Mouse (Mus musculus): ENCODE data around the gene Samd1.

Samd1 gene

DNA sequence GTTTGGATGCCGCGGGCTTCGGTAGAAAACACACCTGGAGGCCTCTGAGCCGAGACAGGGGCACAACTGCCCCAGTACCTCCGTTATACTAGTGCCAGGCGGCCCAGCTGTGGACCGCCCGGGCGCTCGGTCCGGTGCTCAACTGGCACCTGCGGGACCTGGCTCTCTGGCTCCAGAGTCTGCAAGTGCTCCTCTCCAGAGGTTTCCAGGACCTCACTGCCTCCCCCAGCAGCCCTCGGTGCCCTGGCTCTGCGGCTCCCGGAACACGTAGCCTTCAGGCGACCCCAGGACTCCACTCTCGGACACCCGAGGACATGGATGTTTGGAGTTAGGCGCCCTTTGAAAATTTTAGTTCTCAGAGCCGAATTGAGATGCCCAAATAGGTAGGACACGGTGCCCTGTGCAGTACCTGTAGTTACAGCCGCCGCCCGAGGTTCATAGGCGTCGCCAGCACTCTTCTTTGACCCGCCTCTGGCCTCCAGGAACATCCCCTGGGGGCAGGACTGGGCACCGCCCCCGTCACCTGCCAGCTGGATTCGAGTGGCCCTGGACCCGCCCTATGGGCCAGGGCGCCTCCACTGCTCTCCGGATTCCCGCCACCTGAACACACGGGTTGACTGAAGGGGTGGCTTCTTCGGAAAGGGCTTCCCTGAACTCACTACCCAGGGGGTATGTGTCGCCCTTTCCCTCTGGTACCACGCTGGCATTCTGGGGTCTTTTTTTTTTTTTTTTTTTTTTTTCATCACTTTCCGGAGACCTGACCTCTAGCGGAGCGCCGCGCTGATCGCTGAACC is 14.4 kb downstream of the Samd1 start, which contains the start of gene 2210011C24Rik:
Gene 2210011C24Rik, minus strand, starts transcription at position 467 of the 794 bp plus-strand sequence.
- DNase-seq (ENCODE audit: extremely low spot score): no peak

- DNase-seq (ENCODE audit: extremely low spot score): no peak
These were observed 15.2 kb downstream of the Samd1 start for GRCm38 (mm10) chr8:84012499-84013165.

- DNase-seq (ENCODE audit: extremely low spot score): no peak
These were observed 18.4 kb downstream of the Samd1 start for GRCm38 (mm10) chr8:84015833-84016232.

GRCm38 (mm10) chr8:84019738-84020137 is 22.3 kb downstream of the Samd1 start:
- DNase-seq (ENCODE audit: extremely low spot score): no peak

- no peak for DNase-seq (ENCODE audit: extremely low spot score)
These were observed 23.6 kb downstream of the Samd1 start, which contains the start of gene Palm3 for GRCm38 (mm10) chr8:84021096-84021495. Palm3 (plus strand) TSS chr8:84021471.

GRCm38 (mm10) chr8:84021569-84021968 is 24.1 kb downstream of the Samd1 start:
- no peak for DNase-seq (ENCODE audit: extremely low spot score)

GRCm38 (mm10) chr8:84023085-84023484 is 25.6 kb downstream of the Samd1 start:
- DNase-seq (ENCODE audit: extremely low spot score): no peak

DNA sequence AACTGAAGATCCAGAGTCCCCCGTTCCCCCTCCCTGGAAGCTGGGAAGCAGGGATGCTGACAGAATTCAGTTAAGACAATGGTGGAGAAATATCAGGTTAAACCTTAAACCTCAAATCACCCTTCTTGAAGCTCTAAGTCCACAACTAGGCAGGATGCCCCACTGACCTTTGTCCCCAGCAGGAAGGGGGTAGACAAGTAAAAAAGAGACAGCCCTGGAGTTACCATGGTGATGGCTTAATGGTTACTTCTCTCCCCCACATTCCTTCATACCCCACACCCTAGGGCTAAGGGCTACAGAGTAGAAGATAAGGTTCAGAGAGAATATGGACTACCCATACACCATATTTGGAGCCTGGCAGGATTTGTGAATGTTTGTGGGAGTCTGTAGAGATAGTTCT is 26.2 kb downstream of the Samd1 start:
- no peak for DNase-seq (ENCODE audit: extremely low spot score)

DNA sequence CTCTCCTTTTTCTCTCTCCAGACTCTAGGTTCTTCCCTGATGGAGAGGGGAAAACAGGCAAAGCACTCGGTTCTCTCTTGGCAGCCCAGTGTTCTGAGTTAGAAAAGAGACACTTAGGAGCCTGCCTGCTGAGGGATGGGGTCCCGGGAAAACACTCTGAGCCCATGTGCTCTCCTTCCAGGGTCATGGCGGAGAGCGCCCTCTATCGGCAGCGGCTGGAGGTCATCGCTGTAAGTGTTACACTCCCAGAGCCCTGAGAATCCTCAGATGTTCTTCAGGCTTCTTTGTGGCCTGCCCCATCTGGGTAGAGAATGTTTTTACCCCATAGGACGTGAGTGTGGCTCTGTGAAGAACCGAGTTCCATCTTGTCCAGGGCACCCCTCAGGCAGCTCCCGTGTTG is 26.7 kb downstream of the Samd1 start:
- DNase-seq (ENCODE audit: extremely low spot score): no peak

DNA sequence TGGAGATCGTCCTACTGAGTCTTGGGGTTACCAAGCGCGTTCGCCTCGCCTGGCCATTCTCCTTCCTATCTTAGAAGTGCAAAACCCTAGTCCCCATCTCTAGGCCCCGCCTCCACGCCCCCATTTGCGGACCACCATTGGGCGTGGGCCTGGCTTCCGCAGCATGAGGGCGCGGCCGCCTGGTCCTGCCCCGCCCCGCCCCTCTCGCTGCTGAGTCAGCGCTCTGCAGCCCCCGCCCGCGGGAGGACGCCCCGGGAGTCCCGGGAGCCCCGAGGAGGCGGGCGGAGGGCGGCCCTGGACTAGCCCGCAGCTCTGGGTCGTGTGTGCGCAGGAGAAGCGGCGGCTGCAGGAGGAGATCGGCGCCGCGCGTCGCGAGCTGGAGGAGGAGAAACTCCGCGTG is 28.4 kb downstream of the Samd1 start:
- no peak for DNase-seq (ENCODE audit: extremely low spot score)

GRCm38 (mm10) chr8:84027449-84027848 is 30.0 kb downstream of the Samd1 start:
- DNase-seq (ENCODE audit: extremely low spot score): no peak

GRCm38 (mm10) chr8:84029272-84029671 is 31.8 kb downstream of the Samd1 start:
- DNase-seq (ENCODE audit: extremely low spot score): no peak

- no peak for DNase-seq (ENCODE audit: extremely low spot score)
These were observed 35.3 kb downstream of the Samd1 start for GRCm38 (mm10) chr8:84032777-84033176.

- DNase-seq (ENCODE audit: extremely low spot score): no peak
These were observed 40.5 kb downstream of the Samd1 start for GRCm38 (mm10) chr8:84038015-84038414.

DNA sequence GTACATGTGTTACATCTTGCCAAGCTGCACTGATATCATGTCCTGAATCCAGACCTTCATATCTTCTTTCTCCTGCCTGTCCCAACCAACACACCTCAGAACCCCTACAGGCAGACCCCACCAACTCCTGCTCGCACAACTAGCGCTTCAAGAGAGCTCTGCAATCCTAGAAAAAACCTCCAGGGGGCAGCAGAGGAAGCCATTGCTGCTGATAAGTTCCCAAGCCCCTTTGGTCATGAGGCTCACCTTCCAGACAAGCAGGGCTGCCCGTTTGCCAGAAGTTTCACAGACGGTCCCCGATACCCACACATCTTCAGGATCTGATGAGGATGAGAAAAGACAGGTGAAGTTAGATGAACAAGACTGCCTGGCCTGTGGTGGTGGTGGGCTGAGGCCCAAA is 41.6 kb downstream of the Samd1 start:
- DNase-seq (ENCODE audit: extremely low spot score): peak; percentile 81

GRCm38 (mm10) chr8:84042066-84042947 is 44.8 kb downstream of the Samd1 start, which contains the start of gene Il27ra:
Il27ra (minus strand) TSS chr8:84042589.
- DNase-seq (ENCODE audit: extremely low spot score): peak; percentile 72

DNA sequence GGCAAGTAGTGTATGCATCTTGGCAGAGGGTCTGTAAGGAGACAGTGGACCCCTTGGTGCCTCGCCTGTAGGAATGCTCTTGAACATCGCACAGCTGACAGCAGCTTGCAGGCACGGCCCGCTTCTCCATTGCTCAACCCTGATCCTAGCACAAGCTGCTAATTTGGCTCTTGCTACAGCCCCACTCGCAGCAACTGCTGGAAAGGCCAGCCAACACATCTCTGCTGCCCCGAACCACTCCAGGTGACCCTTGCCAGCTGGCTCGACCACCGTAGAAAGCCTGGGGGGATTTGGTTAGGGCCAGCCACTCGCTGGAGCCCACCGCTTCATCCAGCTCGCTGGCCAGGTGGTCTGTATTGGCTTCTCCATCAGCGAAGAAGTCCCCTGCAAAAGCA is 45.5 kb downstream of the Samd1 start:
- no peak for DNase-seq (ENCODE audit: extremely low spot score)

- no peak for DNase-seq (ENCODE audit: extremely low spot score)
These were observed 46.6 kb downstream of the Samd1 start for GRCm38 (mm10) chr8:84044103-84044502.

DNA sequence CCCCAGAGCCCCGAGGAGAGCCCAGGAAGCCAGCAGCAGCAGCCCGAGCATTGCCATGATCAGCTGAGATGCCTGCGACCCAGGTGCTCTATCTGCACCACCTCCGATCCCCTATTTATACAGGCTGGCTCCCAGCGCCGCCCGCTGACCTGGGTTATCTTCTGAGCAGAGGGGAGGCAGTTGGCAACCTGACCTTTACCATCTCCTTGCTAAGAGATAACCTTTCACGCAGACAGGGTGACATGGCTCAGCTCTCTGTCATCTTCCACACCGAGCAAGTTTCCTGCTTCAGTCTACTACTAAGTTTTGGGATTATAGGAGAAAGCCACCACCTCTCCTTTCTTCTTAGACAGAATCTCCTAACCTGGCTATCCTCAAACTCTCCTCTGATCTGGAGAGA is 47.4 kb downstream of the Samd1 start, which contains the start of gene Rln3:
Gene Rln3, minus strand, starts transcription at position 101 of the 400 bp plus-strand sequence.
- no peak for DNase-seq (ENCODE audit: extremely low spot score)

DNA sequence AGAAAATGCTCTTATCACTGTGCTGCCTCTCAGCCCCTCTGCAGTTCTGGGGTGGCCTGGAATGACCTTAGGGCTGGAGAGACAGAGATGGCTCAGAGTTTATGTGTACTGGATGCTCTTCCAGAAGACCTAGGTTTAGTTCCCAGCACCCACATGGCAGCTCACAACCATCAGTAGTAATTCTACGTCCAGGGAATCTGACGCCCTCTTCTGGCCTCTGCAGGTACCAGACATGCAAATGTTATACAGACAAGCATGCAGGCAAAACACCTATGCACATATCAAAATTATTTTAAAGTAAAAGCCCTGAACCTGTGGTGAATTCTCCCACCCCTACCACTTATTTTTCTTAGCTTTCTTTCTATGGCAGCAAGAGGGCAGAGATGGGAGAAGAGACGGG is 49.0 kb downstream of the Samd1 start:
- DNase-seq (ENCODE audit: extremely low spot score): no peak

GRCm38 (mm10) chr8:84048171-84048570 is 50.7 kb downstream of the Samd1 start:
- DNase-seq (ENCODE audit: extremely low spot score): no peak
